Mouse (Mus musculus) layer of hippocampus, postnatal 25 days (tissue): ENCODE results near the gene Ihh. TPM values are rescaled to one million over a fixed set of nuclear protein-coding genes. Genes with fewer than 3 reads are reported as not detected.

Experiments used
- microRNA-seq, 2 experiments: library from miRNA; unstranded; fragments of <30 nt; microRNA quantifications; one replicate each; pipeline ENCODE4 v1.2.0; 2021
- total RNA-seq, 2 experiments: library from RNA; stranded (reverse); gene quantifications; 2 replicates each; pipeline ENCODE4 v1.2.3; 2021

Gene Ihh
- total RNA-seq, 2 experiments from 2014 or later: 0.10 to 0.38 TPM

Small RNAs within 50 kb of the gene (microRNA-seq; reads per million reads assigned to microRNA genes)
- 206 to 215 reads per million in 2 experiments for gene Mir375

Other genes starting within 250 kb of the Ihh start
- gene Cyp27a1, start 238.1 kb downstream of the Ihh start, total RNA-seq: 1 to 10 TPM; 2.5 to 2.9 TPM
- not detected for gene Prkag3, start 202.5 kb downstream of the Ihh start, total RNA-seq
- gene Wnt6, start 179.8 kb downstream of the Ihh start, total RNA-seq: under 1 TPM in 1 of 2 experiments, not detected in 1; 0.37 TPM
- 1 to 10 TPM; 2.0 to 2.2 TPM for gene Wnt10a, start 160.2 kb downstream of the Ihh start, total RNA-seq
- 100 to 1,000 TPM; 224 to 251 TPM for gene Cdk5r2, start 96.7 kb downstream of the Ihh start, total RNA-seq
- not detected for gene Fev, start 66.3 kb downstream of the Ihh start, total RNA-seq
- gene Cryba2, start 58.5 kb downstream of the Ihh start, total RNA-seq: under 1 TPM in 1 of 2 experiments, not detected in 1; 0.39 TPM
- gene Cfap65, start 16.1 kb downstream of the Ihh start, total RNA-seq: 1 to 10 TPM; 1.2 to 2.3 TPM
- 1 to 10 TPM; 2.7 to 3.2 TPM for gene Nhej1, start 173.5 kb upstream of the Ihh start, total RNA-seq
- gene Slc23a3, start 182.2 kb upstream of the Ihh start, total RNA-seq: under 1 TPM; 0.30 to 0.35 TPM
- gene Cnppd1, start 191.0 kb upstream of the Ihh start, total RNA-seq: 10 to 100 TPM; 26.6 to 38.6 TPM
- gene Retreg2, start 191.1 kb upstream of the Ihh start, total RNA-seq: 100 to 1,000 TPM; 172 to 177 TPM
- 10 to 100 TPM; 33.8 to 34.5 TPM for gene Zfand2b, start 217.0 kb upstream of the Ihh start, total RNA-seq
- gene Abcb6, start 228.7 kb upstream of the Ihh start, total RNA-seq: 10 to 100 TPM; 25.2 to 28.0 TPM
- gene Ankzf1, start 240.5 kb upstream of the Ihh start, total RNA-seq: 10 to 100 TPM; 19.4 to 24.0 TPM
- 100 to 1,000 TPM; 119 to 121 TPM for gene Atg9a, start 240.5 kb upstream of the Ihh start, total RNA-seq